Mouse (Mus musculus) telencephalon, adult 2 months (tissue): ENCODE results near the gene Kcnq1.

Source experiments
- DNase-seq: peaks from one replicate; pipeline ENCODE4 v3.0.0-alpha.2; 2011; ENCODE audit warnings: low read depth, low spot score

Gene Kcnq1

GRCm38 (mm10) chr7:143093847-143094246 lies 12.3 kb upstream of the Kcnq1 start:
- DNase-seq = no peak

- DNase-seq = no peak
These were observed 11.3 kb upstream of the Kcnq1 start, which contains the start of gene Trpm5 for GRCm38 (mm10) chr7:143094592-143095553. Gene Trpm5 (minus strand): TSS chr7:143094642.

GRCm38 (mm10) chr7:143095554-143095907 lies 10.6 kb upstream of the Kcnq1 start:
- no peak for DNase-seq

- DNase-seq = peak; percentile 17
These were observed 5.4 kb upstream of the Kcnq1 start for GRCm38 (mm10) chr7:143100759-143101158.

- DNase-seq = no peak
These were observed 784 bp upstream of the Kcnq1 start for GRCm38 (mm10) chr7:143105258-143105897.

GRCm38 (mm10) chr7:143106672-143107465 lies 707 bp downstream of the Kcnq1 start:
- no peak for DNase-seq

- DNase-seq = no peak
These were observed 2.0 kb downstream of the Kcnq1 start for GRCm38 (mm10) chr7:143108200-143108599.

- no peak for DNase-seq
These were observed 3.0 kb downstream of the Kcnq1 start for GRCm38 (mm10) chr7:143108996-143109660.

GRCm38 (mm10) chr7:143109696-143110095 lies 3.5 kb downstream of the Kcnq1 start:
- DNase-seq = no peak

- no peak for DNase-seq
These were observed 4.6 kb downstream of the Kcnq1 start for GRCm38 (mm10) chr7:143110803-143111202.

GRCm38 (mm10) chr7:143111719-143112118 lies 5.6 kb downstream of the Kcnq1 start:
- no peak for DNase-seq

- DNase-seq = no peak
These were observed 6.2 kb downstream of the Kcnq1 start for GRCm38 (mm10) chr7:143112395-143112794.

GRCm38 (mm10) chr7:143114773-143115172 lies 8.6 kb downstream of the Kcnq1 start:
- no peak for DNase-seq

- no peak for DNase-seq
These were observed 10.4 kb downstream of the Kcnq1 start for GRCm38 (mm10) chr7:143116521-143116920.

- no peak for DNase-seq
These were observed 13.2 kb downstream of the Kcnq1 start for GRCm38 (mm10) chr7:143119407-143119806.

GRCm38 (mm10) chr7:143119826-143120225 lies 13.7 kb downstream of the Kcnq1 start:
- no peak for DNase-seq

GRCm38 (mm10) chr7:143122191-143122590 lies 16.0 kb downstream of the Kcnq1 start:
- no peak for DNase-seq

- DNase-seq = no peak
These were observed 17.9 kb downstream of the Kcnq1 start for GRCm38 (mm10) chr7:143123876-143124669.

GRCm38 (mm10) chr7:143124902-143125301 lies 18.7 kb downstream of the Kcnq1 start:
- no peak for DNase-seq

GRCm38 (mm10) chr7:143132815-143133214 lies 26.7 kb downstream of the Kcnq1 start:
- DNase-seq = no peak

- no peak for DNase-seq
These were observed 30.0 kb downstream of the Kcnq1 start for GRCm38 (mm10) chr7:143136125-143136524.
